Mouse (Mus musculus) spleen, postnatal 14 days (tissue): ENCODE measurements at regions not wholly inside any gene's neighbourhood (a gene's known extent, or its start where the extent isn't known, plus 50 kb on each side); places are given as distances from the start of the nearest gene placed in this dataset.
"Not testable (repeated sequence)": the region's sequence is repeated elsewhere in the genome, so short reads cannot be mapped to it uniquely, and the experiment has no call there.

Experiments used
- DNase-seq, 2 experiments: peaks; one replicate each; pipeline ENCODE4 v3.0.0; 2021 to 2022; ENCODE audit warnings: low spot score in 2 of 2

- DNase-seq: no peak
Measured at GRCm38 (mm10) chr3:9133991-9134390, 475.9 kb downstream of the Zfp704 start.

- no peak for DNase-seq
Measured at GRCm38 (mm10) chr3:9132104-9132751, 477.7 kb downstream of the Zfp704 start.

GRCm38 (mm10) chr3:9131366-9131765, 478.5 kb downstream of the Zfp704 start:
- no peak for DNase-seq

GRCm38 (mm10) chr3:9128407-9128806, 481.5 kb downstream of the Zfp704 start:
- no peak for DNase-seq

GRCm38 (mm10) chr3:9123079-9123478, 486.8 kb downstream of the Zfp704 start:
- DNase-seq: no peak

- no peak for DNase-seq
Measured at GRCm38 (mm10) chr3:9117913-9118312, 492.0 kb downstream of the Zfp704 start.

- DNase-seq: no peak
Measured at GRCm38 (mm10) chr3:9113410-9113809, 496.5 kb downstream of the Zfp704 start.

GRCm38 (mm10) chr3:9110741-9111140, 499.1 kb downstream of the Zfp704 start:
- DNase-seq: no peak

GRCm38 (mm10) chr3:9109991-9110390, 499.9 kb downstream of the Zfp704 start:
- no peak for DNase-seq

GRCm38 (mm10) chr3:9109485-9109884, 500.4 kb downstream of the Zfp704 start:
- no peak for DNase-seq

- DNase-seq: no peak
Measured at GRCm38 (mm10) chr3:9107766-9108410, 502.0 kb downstream of the Zfp704 start.

- DNase-seq: no peak
Measured at GRCm38 (mm10) chr3:9105191-9105926, 504.5 kb downstream of the Zfp704 start.

- no peak for DNase-seq
Measured at GRCm38 (mm10) chr3:9103456-9103855, 506.4 kb downstream of the Zfp704 start.

- no peak for DNase-seq
Measured at GRCm38 (mm10) chr3:9101240-9101639, 508.6 kb downstream of the Zfp704 start.

- DNase-seq: no peak
Measured at GRCm38 (mm10) chr3:9100761-9101160, 509.1 kb downstream of the Zfp704 start.

GRCm38 (mm10) chr3:9098441-9098840, 511.4 kb downstream of the Zfp704 start:
- DNase-seq: no peak

GRCm38 (mm10) chr3:9084134-9084533, 525.8 kb downstream of the Zfp704 start:
- DNase-seq: no peak

GRCm38 (mm10) chr3:9082061-9082460, 527.8 kb downstream of the Zfp704 start:
- DNase-seq: no peak

GRCm38 (mm10) chr3:9078201-9078600, 531.7 kb downstream of the Zfp704 start:
- DNase-seq: no peak

- DNase-seq: peak in 1 of 2 experiments; percentile 35
Measured at GRCm38 (mm10) chr3:9076696-9077095, 533.2 kb downstream of the Zfp704 start.

- not testable (repeated sequence) for DNase-seq
Measured at GRCm38 (mm10) chr3:9072471-9072870, 537.4 kb downstream of the Zfp704 start.

GRCm38 (mm10) chr3:9067048-9067447, 542.8 kb downstream of the Zfp704 start:
- DNase-seq: peak; percentile 42 to 58

- DNase-seq: no peak
Measured at GRCm38 (mm10) chr3:9066374-9066773, 543.5 kb downstream of the Zfp704 start.
